Mouse (Mus musculus): ENCODE data around the gene 1810010D01Rik. TPM values are rescaled to one million over a fixed set of nuclear protein-coding genes. Genes with fewer than 3 reads are reported as not detected.

The 1810010D01Rik gene
- 4.8 and 6.9 TPM in 2 replicates for total RNA-seq (2023)

GRCm38 (mm10) chr7:145208006-145208405 lies at the start of gene 1810010D01Rik:
Gene 1810010D01Rik, minus strand, starts transcription at chr7:145208119.

Other genes with a start within 250 kb of the 1810010D01Rik start
- gene Tpcn2, start 75.9 kb upstream of the 1810010D01Rik start, total RNA-seq (2023) = 52.1 and 61.8 TPM in 2 replicates
- gene Mrgprf, start 92.7 kb upstream of the 1810010D01Rik start, total RNA-seq (2023) = not detected in 2 replicates
- gene Mrgprd, start 106.7 kb upstream of the 1810010D01Rik start, total RNA-seq (2023) = not detected in 2 replicates